In the genomic region with DNA sequence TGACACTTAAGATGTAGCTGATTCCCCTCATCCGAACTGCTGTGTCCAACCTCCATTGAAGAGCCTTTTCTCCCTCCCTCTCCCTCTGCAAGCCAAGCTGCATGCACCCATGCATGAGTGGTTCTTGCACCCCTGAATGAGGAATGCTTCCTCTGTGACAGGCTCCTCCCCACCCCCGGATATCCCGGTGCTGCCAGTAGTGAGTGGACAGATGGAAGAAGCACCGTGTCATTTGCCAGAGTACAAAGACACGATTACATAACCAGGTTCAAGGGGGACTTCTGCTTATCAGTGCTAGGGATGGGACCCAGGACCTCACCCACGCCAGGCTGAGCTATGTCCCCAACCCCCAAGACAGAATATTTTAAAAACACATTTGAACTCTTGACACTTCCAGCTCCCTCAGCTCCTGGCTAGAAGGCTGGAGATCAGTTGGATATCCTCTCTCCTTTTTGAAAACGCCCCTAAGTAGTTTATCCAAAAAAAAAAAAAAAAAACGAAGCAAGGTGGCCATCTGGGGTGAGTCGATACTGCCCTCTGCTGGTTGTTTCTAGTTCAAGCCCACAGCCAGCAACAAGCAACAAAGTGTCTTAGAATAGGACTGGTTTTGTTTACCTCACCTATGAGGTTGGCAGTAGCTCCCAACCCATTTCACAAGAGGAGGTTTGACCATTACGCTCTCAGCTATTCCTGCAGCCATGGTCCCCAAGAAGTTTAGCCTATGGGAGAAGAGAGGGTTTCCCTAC, we compare ENCODE assay signal across 8 mouse cellular contexts. TPM values are rescaled to one million over a fixed set of nuclear protein-coding genes. Genes with fewer than 3 reads are reported as not detected.
A peak's percentile ranks its signal among the peaks of the same experiment; 100 is the strongest.
DNase-seq lines count a peak whose midpoint lies in the region; ATAC-seq lines count a peak whose summit lies in the region.

No protein-coding gene starts in this region.

- H3K27me3 ChIP-seq in limb, embryonic 11.5 days (ENCODE audit: control insufficient read depth, insufficient read depth, low read length), result no peaks in the 10 kb centered on the region

- H3K9me3 ChIP-seq in limb, embryonic 11.5 days (ENCODE audit: control insufficient read depth, low read length), result no peaks in the 10 kb centered on the region

- ATAC-seq in limb, embryonic 11.5 days (ENCODE audit: insufficient number of reproducible peaks, low FRiP score, low TSS enrichment, low read depth), result no peak
- ATAC-seq in monocyte, adult 5-6 weeks (replicated peaks; ENCODE audit: insufficient number of reproducible peaks, low FRiP score, low TSS enrichment, poor library complexity, severe bottlenecking), result no peak

- 47% methylated on average over 10 of the region's 10 CpGs for WGBS in limb, embryonic 11.5 days

- H3K36me3 ChIP-seq in limb, embryonic 11.5 days (ENCODE audit: control insufficient read depth, insufficient read depth, low read length), result no peaks in the 10 kb centered on the region

- no peak overlapping the region for H3K27ac ChIP-seq in limb, embryonic 11.5 days (replicated peaks; ENCODE audit: low read depth, low read length)

- no peak overlapping the region for H3K4me2 ChIP-seq in limb, embryonic 11.5 days (ENCODE audit: low read depth, severe bottlenecking)

- DNase-seq in heart, adult 18-20 months, result peak; percentile 24 to 32
- no peak for DNase-seq in heart, adult 8-10 months (ENCODE audit: low spot score)
- peak; percentile 77 for DNase-seq in 3T3-L1 (ENCODE audit: low read depth, low spot score)
- DNase-seq in R1 (ENCODE audit: low read depth, low spot score), result peak; percentile 67
- DNase-seq in embryo, embryonic 10 days (ENCODE audit: low spot score), result peak; percentile 63
- peak; percentile 47 for DNase-seq in limb, embryonic 11.5 days (ENCODE audit: low spot score)
- DNase-seq in gastrocnemius, postnatal 4 days (ENCODE audit: low spot score in 2 of 2), result no peak

- H3K4me3 ChIP-seq in limb, embryonic 11.5 days (ENCODE audit: low read depth, low read length), result no peak overlapping the region

- H3K9ac ChIP-seq in limb, embryonic 11.5 days (ENCODE audit: low read length), result no peak overlapping the region

- H3K4me1 ChIP-seq in limb, embryonic 11.5 days (ENCODE audit: control insufficient read depth, insufficient read depth, low read length), result peaks cover 3% of the 10 kb centered on the region; the same call in 1 of the 2 replicates

RNA-seq across cellular contexts. Expression of a gene that starts 20.7 kb away (rescaled TPM):
- 10 to 100 TPM; 35.7 to 38.8 TPM for total RNA-seq in heart, adult 18-20 months (2021)
- 10 to 100 TPM; 29.2 to 43.0 (median 35.2) TPM for total RNA-seq in heart, adult 8-10 months (2022)
- 74.6 and 84.4 TPM in 2 replicates for polyA plus RNA-seq in limb, embryonic 11.5 days (2014; fragmentation: Nextera tagmentation; extraction: Ambion mirVana)
- total RNA-seq in monocyte, adult 5-6 weeks (2017), result 7.4 to 11.1 TPM (median 10.7 TPM) in 3 replicates
- total RNA-seq in gastrocnemius, postnatal 4 days (2021), result 10 to 100 TPM; 32.6 to 35.3 TPM

Comparison
In these comparisons a context has a peak if more than half of its experiments do, and no peak if none do; other contexts are left out.
1. DNase-seq: peak in heart, adult 18-20 months (2 of 2), 3T3-L1 (single experiment), R1 (single experiment), embryo, embryonic 10 days (single experiment) and limb, embryonic 11.5 days (single experiment); none in heart, adult 8-10 months (single experiment) and gastrocnemius, postnatal 4 days (0 of 2).